Mouse (Mus musculus) heart, embryonic 14.5 days (tissue): ENCODE data around the gene Mfsd4b1. TPM values are rescaled to one million over a fixed set of nuclear protein-coding genes. Genes with fewer than 3 reads are reported as not detected.
A peak's percentile ranks its signal among the peaks of the same experiment; 100 is the strongest.

Experiments
- ATAC-seq: fragments of 200-750 bp; cut with Nextera tagmentation; 2 replicates; pipeline ENCODE4 v1.8.0; 2017; ENCODE audit warnings: low read depth, moderate TSS enrichment; ENCODE audit not compliant: insufficient number of reproducible peaks, insufficient read depth, low FRiP score
- H3K27ac ChIP-seq, 2 experiments: fragments of 200-500 bp in 1 of 2; fragments of 300-500 bp in 1 of 2; sonication (generic) in 1 of 2; replicated peaks in 1 of 2; 2 replicates each; pipeline ENCODE4 v1.5.1; 2012 to 2014; ENCODE audit warnings: low read depth in 2 of 2, low read length in 2 of 2, control low read depth in 1 of 2, mild to moderate bottlenecking in 1 of 2, mixed read lengths in 1 of 2; ENCODE audit not compliant: control insufficient read depth in 1 of 2, insufficient read depth in 1 of 2
- H3K27me3 ChIP-seq: fragments of 300-500 bp; sonication (generic); 2 replicates; pipeline ENCODE4 v1.6.1; 2014; ENCODE audit warnings: mild to moderate bottlenecking, low read length, control low read depth; ENCODE audit not compliant: control insufficient read depth, insufficient read depth
- H3K36me3 ChIP-seq: fragments of 300-500 bp; sonication (generic); 2 replicates; pipeline ENCODE4 v1.6.1; 2014; ENCODE audit warnings: mild to moderate bottlenecking, control low read depth, low read length, mixed read lengths; ENCODE audit not compliant: control insufficient read depth, insufficient read depth
- H3K4me1 ChIP-seq, 2 experiments: fragments of 200-500 bp in 1 of 2; fragments of 300-500 bp in 1 of 2; sonication (generic) in 1 of 2; 2 replicates each; pipeline ENCODE4 v1.6.1; 2012 to 2014; ENCODE audit warnings: low read length in 2 of 2, control low read depth in 1 of 2, mixed read lengths in 1 of 2; ENCODE audit not compliant: control insufficient read depth in 2 of 2, insufficient read depth in 2 of 2
- H3K4me2 ChIP-seq: fragments of 300-500 bp; sonication (generic); 2 replicates; pipeline ENCODE4 v1.6.1; 2014; ENCODE audit warnings: mild to moderate bottlenecking, low read length
- H3K4me3 ChIP-seq, 2 experiments: fragments of 200-500 bp in 1 of 2; fragments of 300-500 bp in 1 of 2; sonication (generic) in 1 of 2; 2 replicates each; pipeline ENCODE4 v1.5.1; 2012 to 2014; ENCODE audit warnings: low read length in 2 of 2, mild to moderate bottlenecking in 2 of 2, control low read depth in 1 of 2, low read depth in 1 of 2, moderate library complexity in 1 of 2; ENCODE audit not compliant: control insufficient read depth in 1 of 2, insufficient read depth in 1 of 2
- H3K9ac ChIP-seq: fragments of 300-500 bp; sonication (generic); 2 replicates; pipeline ENCODE4 v1.6.1; 2014; ENCODE audit warnings: mild to moderate bottlenecking, low read length
- H3K9me3 ChIP-seq: fragments of 300-500 bp; sonication (generic); 2 replicates; pipeline ENCODE4 v1.6.1; 2016; ENCODE audit warnings: low read length, control low read depth; ENCODE audit not compliant: control insufficient read depth
- WGBS: fragments of 180-500 bp; shearing (Covaris S2); extraction: QIAGEN DNeasy Blood & Tissue Kit; methylation state at CpG from one replicate; pipeline ENCODE4 v1.1.7; 2014; 5-methylcytosine and 5-hydroxymethylcytosine counted together
- polyA plus RNA-seq: library from polyadenylated mRNA; unstranded; fragments of >200 nt; fragmentation: Nextera tagmentation; extraction: Ambion mirVana; gene quantifications from 2 replicates; pipeline ENCODE4 v1.2.1, GENCODE M21; 2014

Mfsd4b1 gene
- 0.58 and 0.89 TPM in 2 replicates for polyA plus RNA-seq

DNA sequence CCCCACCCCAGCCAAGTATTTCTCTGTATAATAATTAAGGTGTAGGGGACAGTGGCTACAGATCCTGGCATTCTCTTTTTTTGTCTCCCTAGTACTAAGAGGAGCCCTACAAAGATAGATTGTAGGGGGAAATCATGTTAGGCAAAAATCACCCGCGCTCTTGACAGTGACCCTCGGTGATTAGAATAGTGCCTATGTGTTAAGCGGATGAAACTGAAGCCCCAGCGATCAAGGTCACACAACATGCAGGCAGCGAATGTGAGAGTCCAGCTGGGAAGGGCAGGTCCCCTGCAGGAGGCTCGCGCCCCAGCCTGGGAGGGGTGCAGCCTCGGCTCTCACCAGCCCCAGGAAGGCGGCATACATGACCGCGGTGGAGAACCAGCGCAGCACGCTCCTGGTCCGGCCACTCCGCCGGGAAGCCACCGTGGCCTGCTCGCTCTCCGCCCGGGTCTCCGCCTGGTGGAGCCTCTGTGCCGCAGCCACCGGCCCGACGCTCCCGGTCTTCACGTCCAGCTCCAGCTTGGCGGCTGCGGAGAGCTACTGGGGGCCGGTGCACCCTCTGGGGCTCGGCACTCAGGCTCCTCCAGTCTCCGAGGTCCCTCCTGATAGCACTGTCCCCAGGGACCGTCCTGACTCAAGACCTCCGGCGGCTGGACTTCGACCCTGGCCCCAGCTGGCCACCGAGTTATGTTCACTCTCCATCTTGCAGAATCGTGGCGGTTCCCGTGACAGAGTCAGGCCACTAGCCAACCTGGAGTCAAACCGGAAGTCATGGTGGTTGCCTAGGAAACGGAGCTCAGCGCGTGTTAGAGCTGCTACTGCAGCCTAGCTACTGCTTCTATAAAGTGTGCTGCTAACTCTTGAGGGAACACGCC, at the start of gene Mfsd4b1:
Gene Mfsd4b1, minus strand, starts transcription at position 715 of the 875 bp plus-strand sequence.
- Histone ChIP-seq H3K9ac (peak within 1 kb of the TSS; percentile 79), H3K27me3 (0 out of 2 replicates have a peak, but pooled peaks cover 4% of the 10 kb centered on the region), H3K36me3 (no peaks in the 10 kb centered on the region), H3K4me1 (peaks cover 3 to 15% of the 10 kb centered on the region in 2 experiments), H3K27ac (peak within 1 kb of the TSS; percentile 57 to 79), H3K9me3 (no peaks in the 10 kb centered on the region), H3K4me2 (peak within 1 kb of the TSS; percentile 89), H3K4me3 (peak within 1 kb of the TSS; percentile 68 to 69)
- ATAC-seq: peak; percentile 86
- under 1% methylated on average over 46 of the region's 46 CpGs for WGBS

DNA sequence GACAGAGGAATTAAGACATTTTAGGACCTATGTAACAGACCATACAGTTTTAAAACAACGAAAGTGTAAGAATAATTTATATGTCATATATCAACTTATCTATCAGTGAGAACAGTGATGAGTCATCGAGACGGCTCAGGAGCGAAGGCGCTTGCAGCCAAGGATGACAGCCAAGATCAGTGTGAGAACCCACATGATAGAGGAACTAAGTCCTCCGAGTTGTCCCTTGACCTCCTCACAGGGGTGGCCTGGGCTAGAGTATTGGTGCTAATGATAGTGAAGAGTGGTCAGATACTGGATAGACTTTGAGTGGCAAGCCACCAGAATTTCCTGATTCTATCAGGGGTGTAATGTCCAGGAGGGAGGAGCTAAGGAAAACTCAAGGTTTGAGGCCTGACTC, 48.5 kb upstream of the Mfsd4b1 start:
- H3K27me3 ChIP-seq: no peaks in the 10 kb centered on the region
- no peak overlapping the region for H3K9ac ChIP-seq
- no peak overlapping the region for H3K4me3 ChIP-seq
- H3K4me2 ChIP-seq: no peak overlapping the region
- H3K36me3 ChIP-seq: 0 out of 2 replicates have a peak, but pooled peaks cover 7% of the 10 kb centered on the region
- 82% methylated on average over 6 of the region's 6 CpGs for WGBS
- peaks cover 7 to 13% of the 10 kb centered on the region in 2 experiments for H3K4me1 ChIP-seq
- no peaks in the 10 kb centered on the region for H3K9me3 ChIP-seq
- H3K27ac ChIP-seq: no peak overlapping the region
- no peak for ATAC-seq

DNA sequence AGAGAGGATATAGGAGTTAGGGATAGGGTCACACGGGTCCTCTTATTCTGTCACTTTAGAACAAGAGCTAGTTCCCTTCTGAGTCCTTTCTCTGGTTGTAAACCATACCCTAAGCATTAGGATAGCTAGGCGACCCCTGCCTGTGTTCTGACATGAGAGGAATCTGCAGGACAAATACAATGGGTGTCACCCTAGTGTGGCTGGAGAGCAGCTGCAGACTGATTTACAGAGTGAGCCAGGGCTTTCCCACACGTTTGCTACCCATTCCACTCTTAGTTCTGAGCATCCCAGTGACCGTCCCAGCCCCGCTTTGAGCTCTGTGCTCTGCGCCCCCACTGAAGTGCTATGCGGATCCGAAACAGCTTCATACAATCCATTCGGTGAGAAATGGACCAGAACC, 45.6 kb upstream of the Mfsd4b1 start:
- Histone ChIP-seq H3K27me3 (no peaks in the 10 kb centered on the region), H3K4me3 (no peak overlapping the region), H3K27ac (no peak overlapping the region), H3K4me1 (peaks cover 9 to 17% of the 10 kb centered on the region in 2 experiments), H3K9me3 (no peaks in the 10 kb centered on the region), H3K9ac (no peak overlapping the region), H3K4me2 (no peak overlapping the region), H3K36me3 (no peaks in the 10 kb centered on the region)
- 76% methylated on average over 9 of the region's 9 CpGs for WGBS
- ATAC-seq: no peak

GRCm38 (mm10) chr10:40069270-40069669, 44.2 kb upstream of the Mfsd4b1 start:
- peaks cover 9 to 17% of the 10 kb centered on the region in 2 experiments for H3K4me1 ChIP-seq
- no peaks in the 10 kb centered on the region for H3K9me3 ChIP-seq
- peak overlapping the region; percentile 38; the same call in 1 of the 2 replicates for H3K9ac ChIP-seq
- WGBS: 19% methylated on average over 4 of the region's 4 CpGs
- no peaks in the 10 kb centered on the region for H3K36me3 ChIP-seq
- ATAC-seq: no peak
- no peaks in the 10 kb centered on the region for H3K27me3 ChIP-seq
- H3K27ac ChIP-seq: peak overlapping the region; percentile 60 to 66; a peak in 3 of 4 replicates
- peak overlapping the region; percentile 35 for H3K4me2 ChIP-seq
- H3K4me3 ChIP-seq: no peak overlapping the region

DNA sequence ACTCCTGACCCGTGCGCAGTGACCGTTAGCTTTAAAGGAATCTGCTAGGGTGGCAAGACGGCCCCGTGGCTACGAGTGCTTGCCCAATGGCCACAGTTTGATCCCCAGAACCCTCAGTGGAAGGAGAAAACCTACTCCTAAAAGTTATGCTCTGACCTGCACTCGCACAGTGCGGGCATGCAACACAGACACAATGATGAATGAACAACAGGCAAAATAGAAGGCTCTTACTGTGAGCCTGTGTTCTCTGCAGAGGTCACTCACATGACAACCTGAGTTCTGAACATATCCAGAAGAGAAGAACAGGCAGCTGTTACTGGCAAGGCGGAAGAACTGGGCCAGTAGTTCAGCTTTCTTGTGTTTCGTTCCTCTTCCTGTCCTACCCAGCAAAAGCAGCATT, 43.5 kb upstream of the Mfsd4b1 start:
- no peaks in the 10 kb centered on the region for H3K27me3 ChIP-seq
- H3K9ac ChIP-seq: no peak overlapping the region
- H3K9me3 ChIP-seq: no peaks in the 10 kb centered on the region
- H3K4me3 ChIP-seq: no peak overlapping the region
- no peaks in the 10 kb centered on the region for H3K36me3 ChIP-seq
- peak overlapping the region in 1 of 2 experiments; percentile 42; a peak in 1 of 4 replicates for H3K27ac ChIP-seq
- 78% methylated on average over 10 of the region's 10 CpGs for WGBS
- ATAC-seq: no peak
- peaks cover 9 to 17% of the 10 kb centered on the region in 2 experiments for H3K4me1 ChIP-seq
- 0 out of 2 replicates have a peak overlapping the region, but pooled peaks have one; percentile 35 for H3K4me2 ChIP-seq

DNA sequence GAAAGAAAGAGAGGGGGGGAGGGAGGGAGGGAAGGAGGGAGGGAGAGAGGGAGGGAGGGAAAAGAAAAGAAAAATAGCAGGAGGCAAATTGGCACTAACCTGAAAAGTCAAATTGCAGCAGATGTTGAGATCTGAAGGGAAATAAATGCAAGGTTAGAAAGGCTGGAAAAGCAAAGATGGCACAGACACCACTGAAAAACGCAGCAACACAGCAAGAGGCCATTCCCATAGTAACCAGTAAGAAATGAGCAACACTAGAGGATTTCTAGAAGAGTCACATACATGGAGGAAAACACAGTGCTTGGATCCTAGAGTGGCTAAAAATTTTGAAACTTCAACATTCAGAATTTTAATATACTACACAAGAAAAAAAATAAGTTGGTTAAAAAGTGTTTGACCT, 42.5 kb upstream of the Mfsd4b1 start:
- Histone ChIP-seq H3K4me3 (no peak overlapping the region), H3K9me3 (no peaks in the 10 kb centered on the region), H3K9ac (no peak overlapping the region), H3K27me3 (no peaks in the 10 kb centered on the region), H3K4me2 (no peak overlapping the region), H3K4me1 (peaks cover 9 to 17% of the 10 kb centered on the region in 2 experiments), H3K36me3 (no peaks in the 10 kb centered on the region), H3K27ac (no peak overlapping the region)
- ATAC-seq: no peak
- WGBS: 60% methylated on average over 1 of the region's 1 CpGs

GRCm38 (mm10) chr10:40067071-40067470, 42.0 kb upstream of the Mfsd4b1 start:
- ATAC-seq: no peak
- Histone ChIP-seq H3K4me3 (no peak overlapping the region), H3K9ac (no peak overlapping the region), H3K27me3 (no peaks in the 10 kb centered on the region), H3K36me3 (no peaks in the 10 kb centered on the region), H3K4me1 (peaks cover 9 to 17% of the 10 kb centered on the region in 2 experiments), H3K9me3 (no peaks in the 10 kb centered on the region), H3K27ac (no peak overlapping the region), H3K4me2 (no peak overlapping the region)
- 86% methylated on average over 1 of the region's 1 CpGs for WGBS
